Mouse (Mus musculus): ENCODE measurements around the gene Ptprd. TPM values are rescaled to one million over a fixed set of nuclear protein-coding genes. Genes with fewer than 3 reads are reported as not detected.
"Not testable (repeated sequence)": the region's sequence is repeated elsewhere in the genome, so short reads cannot be mapped to it uniquely, and the experiment has no call there.

The Ptprd gene
- polyA plus RNA-seq, 1 experiment from 2014 or later = 37.2 TPM

DNA sequence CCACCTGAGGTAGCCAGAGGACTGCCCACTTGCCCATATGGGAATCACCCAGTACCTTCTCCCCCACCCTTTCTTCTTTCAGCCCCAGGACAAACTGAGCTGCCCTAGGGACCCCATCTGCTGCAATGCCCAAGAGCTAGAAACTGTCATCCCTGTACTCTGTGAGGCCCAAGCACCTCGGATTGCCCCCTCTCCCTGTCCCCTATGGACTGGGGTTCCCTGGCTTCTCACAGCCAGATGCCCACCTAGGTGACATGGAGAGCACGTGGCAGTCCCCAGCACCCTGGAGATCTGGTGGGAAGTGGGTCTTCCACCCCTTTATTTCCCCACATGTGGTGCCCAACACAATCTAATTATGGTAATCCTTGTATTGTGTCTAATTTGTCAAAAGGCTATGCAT, 331.5 kb downstream of the Ptprd start:
- Histone ChIP-seq H3K27me3 (no peaks in the 10 kb centered on the region), H3K4me2 (no peak overlapping the region), H3K36me3 (no peaks in the 10 kb centered on the region), H3K9me3 (no peaks in the 10 kb centered on the region), H3K4me3 (no peak overlapping the region), H3K4me1 (no peaks in the 10 kb centered on the region), H3K9ac (no peak overlapping the region), H3K27ac (no peak overlapping the region)
- 53% methylated on average over 2 of the region's 2 CpGs for WGBS
- ATAC-seq (ENCODE audit: insufficient number of reproducible peaks, insufficient read depth, low FRiP score, low TSS enrichment, low read depth) = no peak

DNA sequence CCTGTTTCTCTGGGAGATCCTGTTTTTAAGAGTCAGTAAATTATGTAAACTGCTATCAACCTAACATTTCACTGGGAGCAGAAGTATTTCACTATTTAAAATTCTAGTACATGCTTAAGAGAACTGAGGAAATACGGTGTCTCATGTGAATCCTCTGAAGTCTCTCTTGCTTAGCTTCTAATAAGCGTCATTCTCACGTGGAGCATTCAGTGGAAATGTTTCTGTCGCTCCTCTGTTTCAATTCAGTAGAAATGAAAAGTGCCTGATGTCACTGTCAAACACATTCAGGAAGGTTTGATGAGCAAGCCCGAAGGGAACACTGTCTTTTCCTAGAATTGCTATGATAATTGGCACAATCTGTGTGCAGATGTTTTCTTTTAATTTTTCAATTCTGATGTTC, 350.5 kb downstream of the Ptprd start:
- H3K36me3 ChIP-seq = no peaks in the 10 kb centered on the region
- WGBS = 53% methylated on average over 5 of the region's 5 CpGs
- no peak for ATAC-seq (ENCODE audit: insufficient number of reproducible peaks, insufficient read depth, low FRiP score, low TSS enrichment, low read depth)
- no peak overlapping the region for H3K4me3 ChIP-seq
- H3K9ac ChIP-seq = no peak overlapping the region
- no peak overlapping the region for H3K27ac ChIP-seq
- no peaks in the 10 kb centered on the region for H3K4me1 ChIP-seq
- no peak overlapping the region for H3K4me2 ChIP-seq
- no peaks in the 10 kb centered on the region for H3K27me3 ChIP-seq
- no peaks in the 10 kb centered on the region for H3K9me3 ChIP-seq

DNA sequence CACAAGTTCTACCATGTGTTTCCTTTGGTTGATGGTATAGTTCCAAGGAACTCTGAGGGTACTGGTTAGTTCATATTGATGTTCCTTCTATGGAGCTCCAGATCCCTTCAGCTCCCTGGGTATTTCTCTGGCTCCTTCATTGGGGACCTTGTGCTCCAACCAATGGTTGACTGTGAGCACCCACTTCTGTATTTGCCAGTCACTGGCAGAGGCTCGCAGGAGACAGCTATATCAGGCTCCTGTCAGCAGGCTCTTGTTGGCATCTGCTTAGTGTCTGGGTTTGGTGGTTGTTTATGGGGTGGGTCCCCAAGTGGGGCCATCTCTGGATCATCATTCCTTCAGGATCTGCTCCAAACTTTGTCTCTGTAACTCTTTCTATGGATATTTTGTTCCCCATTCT, 414.4 kb downstream of the Ptprd start:
- not testable (repeated sequence) for H3K36me3 ChIP-seq; H3K27me3 ChIP-seq; H3K9ac ChIP-seq; H3K4me1 ChIP-seq; ATAC-seq (ENCODE audit: insufficient number of reproducible peaks, insufficient read depth, low FRiP score, low TSS enrichment, low read depth); H3K27ac ChIP-seq; H3K4me3 ChIP-seq; H3K9me3 ChIP-seq; H3K4me2 ChIP-seq
- 84% methylated on average over 1 of the region's 1 CpGs for WGBS

DNA sequence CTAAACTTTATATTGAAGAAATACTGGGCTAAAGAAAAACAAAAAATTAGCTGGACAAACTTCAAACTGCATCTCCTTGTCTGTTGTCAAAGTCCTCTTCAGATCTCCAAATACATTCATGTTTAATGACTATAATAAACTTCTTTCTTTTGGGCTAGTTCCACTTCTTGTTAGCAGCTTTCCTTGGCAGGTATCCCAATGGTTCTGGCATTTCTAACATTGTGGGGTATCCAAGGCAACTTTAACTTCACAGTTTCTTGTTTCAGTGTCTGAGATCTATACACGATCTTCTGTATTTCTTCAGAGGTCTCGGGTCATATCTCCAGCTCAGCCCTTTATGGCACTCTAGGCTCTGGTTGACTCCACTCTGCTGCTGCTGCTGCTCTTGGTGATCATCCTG, 434.5 kb downstream of the Ptprd start:
- Histone ChIP-seq H3K9me3 (no peaks in the 10 kb centered on the region), H3K27me3 (no peaks in the 10 kb centered on the region), H3K4me2 (no peak overlapping the region), H3K9ac (no peak overlapping the region), H3K36me3 (no peaks in the 10 kb centered on the region), H3K27ac (no peak overlapping the region), H3K4me3 (no peak overlapping the region), H3K4me1 (no peaks in the 10 kb centered on the region)
- no peak for ATAC-seq (ENCODE audit: insufficient number of reproducible peaks, insufficient read depth, low FRiP score, low TSS enrichment, low read depth)
- WGBS = 87% methylated on average over 2 of the region's 2 CpGs

DNA sequence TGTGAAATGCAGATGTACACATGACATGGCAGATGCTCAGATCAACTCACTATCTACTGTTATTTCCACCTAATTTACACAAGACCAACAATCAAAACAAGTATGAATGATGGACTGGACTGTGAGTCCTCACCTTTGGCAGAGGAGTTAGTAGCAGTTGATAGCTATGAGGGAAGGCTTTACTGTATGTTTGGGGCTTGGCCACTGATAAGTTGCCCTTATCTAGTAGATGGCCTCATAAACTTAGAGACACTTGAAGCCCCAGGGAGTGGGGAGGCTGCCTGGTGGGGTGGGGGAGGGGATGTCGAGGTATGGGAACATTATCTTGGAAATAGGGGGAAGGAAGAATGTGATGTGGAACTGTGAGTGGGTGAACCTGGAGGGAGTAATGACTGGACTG, 448.0 kb downstream of the Ptprd start:
- 67% methylated on average over 1 of the region's 1 CpGs for WGBS
- Histone ChIP-seq H3K27me3 (no peaks in the 10 kb centered on the region), H3K4me3 (no peak overlapping the region), H3K36me3 (no peaks in the 10 kb centered on the region), H3K9ac (no peak overlapping the region), H3K9me3 (no peaks in the 10 kb centered on the region), H3K27ac (no peak overlapping the region), H3K4me1 (no peaks in the 10 kb centered on the region), H3K4me2 (no peak overlapping the region)
- ATAC-seq (ENCODE audit: insufficient number of reproducible peaks, insufficient read depth, low FRiP score, low TSS enrichment, low read depth) = no peak

DNA sequence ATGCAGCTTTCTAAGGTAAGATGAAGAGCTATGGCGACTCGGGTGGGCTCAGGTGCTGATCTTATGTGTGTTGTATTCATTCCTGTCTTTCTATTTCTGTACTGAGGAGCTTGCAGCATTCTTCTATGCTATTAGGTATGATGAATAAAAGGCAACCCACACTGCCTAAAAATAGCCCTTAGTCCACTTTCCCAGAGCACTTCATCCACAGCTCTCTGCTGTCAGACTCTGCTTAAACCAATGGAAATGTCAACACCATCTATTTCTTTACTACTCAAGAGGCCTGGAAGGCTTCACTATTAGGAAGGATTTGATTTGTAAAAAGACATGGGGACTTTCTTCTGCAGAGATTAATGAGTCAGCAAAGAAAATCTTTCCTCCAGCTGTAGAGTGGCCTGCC, 468.4 kb downstream of the Ptprd start:
- no peak for ATAC-seq (ENCODE audit: insufficient number of reproducible peaks, insufficient read depth, low FRiP score, low TSS enrichment, low read depth)
- 91% methylated on average over 2 of the region's 2 CpGs for WGBS
- no peaks in the 10 kb centered on the region for H3K27me3 ChIP-seq
- H3K4me3 ChIP-seq = no peak overlapping the region
- no peaks in the 10 kb centered on the region for H3K4me1 ChIP-seq
- H3K9me3 ChIP-seq = no peaks in the 10 kb centered on the region
- H3K4me2 ChIP-seq = no peak overlapping the region
- H3K9ac ChIP-seq = no peak overlapping the region
- no peak overlapping the region for H3K27ac ChIP-seq
- no peaks in the 10 kb centered on the region for H3K36me3 ChIP-seq

DNA sequence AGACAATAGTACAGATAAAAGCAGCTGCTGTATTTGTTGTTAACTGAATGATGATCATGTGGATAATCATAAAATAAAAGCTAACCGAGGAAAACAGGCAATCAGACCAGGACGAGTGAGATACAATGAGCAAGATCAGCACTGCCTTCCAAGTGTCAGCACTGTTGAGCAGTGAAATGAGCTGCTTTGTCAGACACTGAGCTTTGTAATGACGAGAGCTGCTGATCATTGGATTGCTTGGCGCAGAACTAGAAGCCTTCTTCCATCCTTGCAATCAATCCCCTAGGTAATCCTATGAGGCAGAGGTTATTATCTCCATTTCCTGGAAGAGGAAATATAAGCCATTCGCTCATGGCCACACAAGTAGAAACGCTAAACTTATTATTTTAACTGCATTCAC, 489.9 kb downstream of the Ptprd start:
- 49% methylated on average over 6 of the region's 6 CpGs for WGBS
- ATAC-seq (ENCODE audit: insufficient number of reproducible peaks, insufficient read depth, low FRiP score, low TSS enrichment, low read depth) = no peak
- no peak overlapping the region for H3K4me3 ChIP-seq

DNA sequence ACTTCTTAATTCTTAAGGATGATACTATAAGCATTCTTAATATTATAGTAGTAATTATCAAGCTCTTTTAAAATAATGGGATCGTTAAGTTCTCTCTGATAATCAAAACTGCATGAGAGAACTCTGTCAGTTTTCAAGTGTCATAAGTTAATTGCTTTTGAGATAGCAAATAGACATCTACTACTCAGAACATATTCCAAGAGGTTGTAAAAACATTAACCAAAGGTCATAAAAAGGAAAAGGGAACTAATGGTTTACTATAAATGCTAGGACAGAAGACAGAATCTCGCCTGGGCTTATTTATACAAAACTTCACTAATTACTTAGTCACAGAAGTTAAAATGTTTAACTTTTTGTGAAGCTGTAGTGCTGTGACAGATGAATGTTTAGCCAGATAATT, 494.0 kb downstream of the Ptprd start:
- Histone ChIP-seq H3K4me2 (no peak overlapping the region), H3K4me1 (no peaks in the 10 kb centered on the region), H3K36me3 (no peaks in the 10 kb centered on the region), H3K27ac (no peak overlapping the region), H3K9ac (no peak overlapping the region), H3K4me3 (no peak overlapping the region), H3K9me3 (no peaks in the 10 kb centered on the region), H3K27me3 (no peaks in the 10 kb centered on the region)
- WGBS = 65% methylated on average over 2 of the region's 2 CpGs
- ATAC-seq (ENCODE audit: insufficient number of reproducible peaks, insufficient read depth, low FRiP score, low TSS enrichment, low read depth) = no peak

More for the DNA sequence above, 489.9 kb downstream of the Ptprd start:
- Histone ChIP-seq H3K9ac (no peak overlapping the region), H3K27ac (no peak overlapping the region), H3K4me1 (no peaks in the 10 kb centered on the region), H3K4me2 (no peak overlapping the region), H3K27me3 (no peaks in the 10 kb centered on the region), H3K36me3 (no peaks in the 10 kb centered on the region), H3K9me3 (no peaks in the 10 kb centered on the region)

DNA sequence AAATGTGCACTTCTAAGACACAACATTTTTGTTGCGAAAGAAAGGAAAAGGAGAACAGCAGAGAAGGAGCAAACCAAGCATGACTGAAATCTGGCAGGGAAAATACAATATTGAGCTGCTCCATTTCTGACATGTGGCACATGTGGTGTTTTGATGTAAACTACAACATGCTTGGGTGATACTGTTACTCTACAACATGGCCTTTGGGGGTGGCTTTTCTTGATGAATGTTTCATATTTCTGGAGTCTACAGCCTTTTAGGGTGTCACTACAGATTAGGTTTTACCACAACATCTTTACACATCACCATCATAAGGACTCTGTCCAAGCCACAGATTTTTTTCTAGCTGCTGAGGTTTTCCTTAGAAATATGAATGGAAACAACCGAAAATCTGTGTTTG, 501.5 kb downstream of the Ptprd start:
- H3K9ac ChIP-seq = no peak overlapping the region
- ATAC-seq (ENCODE audit: insufficient number of reproducible peaks, insufficient read depth, low FRiP score, low TSS enrichment, low read depth) = no peak
- H3K36me3 ChIP-seq = no peaks in the 10 kb centered on the region
- no peak overlapping the region for H3K27ac ChIP-seq
- H3K4me3 ChIP-seq = no peak overlapping the region
- H3K27me3 ChIP-seq = no peaks in the 10 kb centered on the region
- no peaks in the 10 kb centered on the region for H3K9me3 ChIP-seq
- 66% methylated on average over 2 of the region's 2 CpGs for WGBS
- no peaks in the 10 kb centered on the region for H3K4me1 ChIP-seq
- no peak overlapping the region for H3K4me2 ChIP-seq

DNA sequence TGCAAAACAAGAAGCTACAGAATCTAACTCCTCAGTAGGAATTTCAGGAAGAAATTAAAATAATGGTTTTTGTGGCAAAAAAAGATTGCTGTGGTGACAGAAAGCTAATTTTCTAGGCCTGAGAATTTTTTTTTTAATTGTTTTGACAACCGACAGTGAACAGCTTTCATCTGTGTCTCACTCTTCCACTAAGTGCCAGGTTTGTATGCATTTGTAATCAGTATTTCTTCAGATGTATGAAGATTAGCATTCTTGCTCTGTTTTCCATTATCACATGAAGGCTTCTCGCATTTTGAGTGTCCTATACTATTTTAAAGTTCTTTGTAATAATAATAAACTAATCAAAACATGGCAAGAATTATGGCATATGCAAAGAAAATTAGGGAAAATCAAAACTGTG, 513.5 kb downstream of the Ptprd start:
- Histone ChIP-seq H3K4me1 (no peaks in the 10 kb centered on the region), H3K9me3 (no peaks in the 10 kb centered on the region), H3K4me2 (no peak overlapping the region), H3K27ac (no peak overlapping the region), H3K27me3 (no peaks in the 10 kb centered on the region), H3K36me3 (no peaks in the 10 kb centered on the region), H3K9ac (no peak overlapping the region), H3K4me3 (no peak overlapping the region)
- 56% methylated on average over 2 of the region's 2 CpGs for WGBS
- ATAC-seq (ENCODE audit: insufficient number of reproducible peaks, insufficient read depth, low FRiP score, low TSS enrichment, low read depth) = no peak

DNA sequence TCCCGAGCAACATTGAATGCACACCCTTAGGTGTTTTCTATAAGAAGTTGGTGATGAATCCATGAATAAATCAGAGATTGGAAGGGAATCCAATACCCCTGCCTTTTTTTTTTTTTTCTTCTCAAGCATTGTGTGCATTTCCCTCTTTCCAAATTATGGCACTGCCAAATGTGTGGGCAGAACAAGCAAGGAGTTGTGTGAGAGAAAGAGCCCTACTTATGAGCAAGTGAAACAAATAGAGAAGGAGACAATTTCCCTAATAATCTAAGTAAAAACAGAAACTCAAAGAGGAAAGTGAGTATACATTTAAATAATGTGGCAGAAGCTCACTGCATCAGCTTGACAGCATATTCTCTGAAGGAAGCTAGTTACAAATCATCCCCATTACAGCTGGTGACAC, 536.0 kb downstream of the Ptprd start:
- 79% methylated on average over 1 of the region's 1 CpGs for WGBS
- Histone ChIP-seq H3K4me3 (no peak overlapping the region), H3K9me3 (no peaks in the 10 kb centered on the region), H3K4me2 (no peak overlapping the region), H3K9ac (no peak overlapping the region), H3K4me1 (no peaks in the 10 kb centered on the region), H3K27me3 (no peaks in the 10 kb centered on the region), H3K27ac (no peak overlapping the region), H3K36me3 (no peaks in the 10 kb centered on the region)
- ATAC-seq (ENCODE audit: insufficient number of reproducible peaks, insufficient read depth, low FRiP score, low TSS enrichment, low read depth) = no peak

DNA sequence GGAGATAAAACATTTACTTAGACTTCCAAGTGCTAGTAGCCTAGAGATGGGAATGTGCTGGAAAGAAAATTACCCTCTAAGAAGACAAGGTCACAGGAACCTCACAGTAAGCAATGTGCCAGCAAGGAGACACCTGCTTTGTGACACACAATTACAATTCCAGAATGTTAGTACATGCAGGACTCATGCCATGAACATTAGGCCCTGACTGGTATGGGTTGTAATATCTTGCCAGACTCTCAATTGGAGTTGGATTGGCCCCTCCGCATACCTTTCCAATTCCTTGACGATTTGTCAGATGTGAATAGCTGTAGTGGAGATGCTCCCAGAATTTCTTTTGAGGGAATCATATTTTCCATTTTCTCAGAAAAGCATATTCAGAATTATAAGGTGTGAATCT, 547.0 kb downstream of the Ptprd start:
- Histone ChIP-seq H3K4me1 (no peaks in the 10 kb centered on the region), H3K27ac (no peak overlapping the region), H3K4me2 (no peak overlapping the region), H3K9me3 (no peaks in the 10 kb centered on the region), H3K27me3 (no peaks in the 10 kb centered on the region), H3K36me3 (no peaks in the 10 kb centered on the region), H3K4me3 (no peak overlapping the region), H3K9ac (no peak overlapping the region)
- WGBS = 97% methylated on average over 2 of the region's 2 CpGs
- ATAC-seq (ENCODE audit: insufficient number of reproducible peaks, insufficient read depth, low FRiP score, low TSS enrichment, low read depth) = no peak

DNA sequence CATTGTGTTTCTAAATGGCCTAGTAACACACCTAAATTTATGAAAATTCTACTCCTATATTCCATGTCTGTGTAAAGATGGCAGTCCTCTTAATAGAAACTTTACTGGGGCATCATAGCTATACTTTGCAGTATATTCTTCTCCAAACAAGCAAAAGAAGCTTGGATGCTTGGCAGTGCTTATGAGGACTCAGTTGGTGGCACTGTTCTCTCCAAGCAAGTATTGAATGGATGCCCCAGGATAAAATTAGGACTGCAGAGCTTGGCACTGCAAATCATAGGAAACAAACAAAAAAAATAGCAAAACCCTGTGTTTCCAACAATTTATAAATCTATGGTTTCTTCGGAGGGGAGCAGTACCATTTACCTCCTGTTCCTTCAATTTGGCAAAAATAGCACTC, 549.5 kb downstream of the Ptprd start:
- Histone ChIP-seq H3K4me2 (no peak overlapping the region), H3K9me3 (no peaks in the 10 kb centered on the region), H3K36me3 (no peaks in the 10 kb centered on the region), H3K27ac (no peak overlapping the region), H3K4me3 (no peak overlapping the region), H3K9ac (no peak overlapping the region), H3K4me1 (no peaks in the 10 kb centered on the region), H3K27me3 (no peaks in the 10 kb centered on the region)
- no peak for ATAC-seq (ENCODE audit: insufficient number of reproducible peaks, insufficient read depth, low FRiP score, low TSS enrichment, low read depth)
- 78% methylated on average over 1 of the region's 1 CpGs for WGBS

Data from embryonic facial prominence, embryonic 13.5 days (tissue).